Mouse (Mus musculus): Measurements from ENCODE around the gene Mfsd14a.
A peak's percentile ranks its signal among the peaks of the same experiment; 100 is the strongest.

The Mfsd14a gene

GRCm38 (mm10) chr3:116601781-116602180 is 60.7 kb downstream of the Mfsd14a start:
- DNase-seq (ENCODE audit: low spot score in 2 of 2) = no peak

GRCm38 (mm10) chr3:116601005-116601404 is 61.5 kb downstream of the Mfsd14a start:
- DNase-seq (ENCODE audit: low spot score in 2 of 2) = no peak

- no peak for DNase-seq (ENCODE audit: low spot score in 2 of 2)
These were observed 62.8 kb downstream of the Mfsd14a start for GRCm38 (mm10) chr3:116599705-116600104.

- no peak for DNase-seq (ENCODE audit: low spot score in 2 of 2)
These were observed 66.9 kb downstream of the Mfsd14a start for GRCm38 (mm10) chr3:116595603-116595991.

GRCm38 (mm10) chr3:116594728-116595602 is 67.5 kb downstream of the Mfsd14a start, which contains the start of gene Sass6:
Gene Sass6, plus strand, starts transcription at chr3:116594982.
- peak; percentile 94 to 98 for DNase-seq (ENCODE audit: low spot score in 2 of 2)

GRCm38 (mm10) chr3:116594076-116594727 is 68.3 kb downstream of the Mfsd14a start:
- DNase-seq (ENCODE audit: low spot score in 2 of 2) = no peak

GRCm38 (mm10) chr3:116582201-116582600 is 80.3 kb downstream of the Mfsd14a start:
- DNase-seq (ENCODE audit: low spot score in 2 of 2) = no peak

Data from frontal cortex, postnatal 14 days (tissue).